Mouse (Mus musculus): Measurements from ENCODE around the gene Sqor. TPM values are rescaled to one million over a fixed set of nuclear protein-coding genes. Genes with fewer than 3 reads are reported as not detected.

Sqor gene
- polyA plus RNA-seq, 1 experiment from 2014 or later: 27.0 TPM

- no peak overlapping the region for H3K9ac ChIP-seq (replicated peaks; ENCODE audit: low read length)
- no peaks in the 10 kb centered on the region for H3K27me3 ChIP-seq (ENCODE audit: insufficient read depth, low read length)
- ATAC-seq (ENCODE audit: low FRiP score, low TSS enrichment): no peak
- H3K27ac ChIP-seq (ENCODE audit: low read length): no peak overlapping the region
- WGBS: 24% methylated on average over 3 of the region's 3 CpGs
- no peaks in the 10 kb centered on the region for H3K4me1 ChIP-seq (ENCODE audit: insufficient read depth, low read length)
- no peaks in the 10 kb centered on the region for H3K9me3 ChIP-seq (ENCODE audit: low read length)
- H3K36me3 ChIP-seq (ENCODE audit: insufficient read depth, low read length): no peaks in the 10 kb centered on the region
- H3K4me3 ChIP-seq (ENCODE audit: low read length): no peak overlapping the region
- H3K4me2 ChIP-seq (replicated peaks; ENCODE audit: low read depth, low read length): no peak overlapping the region
These were observed 15.4 kb downstream of the Sqor start for GRCm38 (mm10) chr2:122780447-122780846.

DNA sequence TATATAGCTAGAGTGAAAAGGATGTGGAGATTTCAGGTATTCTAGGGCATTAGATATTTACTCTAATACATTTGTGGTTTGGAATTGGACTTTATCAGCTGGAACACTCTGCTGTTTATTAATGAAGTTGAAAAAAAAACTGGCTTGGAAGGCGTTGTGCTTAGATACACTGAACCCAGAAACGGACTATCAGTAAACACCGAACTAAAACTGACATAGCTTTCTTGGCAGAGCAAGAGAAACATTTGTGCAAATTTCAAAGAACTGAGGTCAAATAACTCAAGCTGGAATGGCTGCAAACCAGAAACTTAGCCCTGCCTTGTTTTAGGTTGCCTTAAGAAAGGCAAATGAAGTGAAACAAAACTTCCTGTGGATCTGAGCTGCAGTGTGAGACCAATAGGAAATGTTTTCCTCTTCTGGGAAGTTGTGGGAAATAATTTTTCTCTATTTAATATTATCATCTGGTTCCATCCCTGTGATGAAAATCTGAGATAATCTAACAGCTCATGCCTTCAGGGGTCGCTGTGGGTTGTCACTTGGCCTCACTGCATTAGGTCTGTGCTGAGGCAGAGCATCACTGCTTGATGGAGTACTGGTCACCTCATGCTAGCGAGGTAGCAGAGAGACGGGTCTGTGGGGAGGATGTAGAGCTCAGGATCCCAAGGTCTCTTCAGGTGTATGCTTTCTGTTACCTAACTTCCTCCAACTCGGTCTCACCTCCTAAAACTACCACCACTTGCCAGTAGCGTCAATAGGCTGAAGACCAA lies 16.7 kb downstream of the Sqor start:
- 72% methylated on average over 8 of the region's 8 CpGs for WGBS
- ATAC-seq (ENCODE audit: low FRiP score, low TSS enrichment): no peak
- no peaks in the 10 kb centered on the region for H3K4me1 ChIP-seq (ENCODE audit: insufficient read depth, low read length)

GRCm38 (mm10) chr2:122783730-122784129 lies 18.7 kb downstream of the Sqor start:
- H3K4me1 ChIP-seq (ENCODE audit: insufficient read depth, low read length): no peaks in the 10 kb centered on the region
- H3K27ac ChIP-seq (ENCODE audit: low read length): no peak overlapping the region
- 69% methylated on average over 2 of the region's 2 CpGs for WGBS
- no peaks in the 10 kb centered on the region for H3K36me3 ChIP-seq (ENCODE audit: insufficient read depth, low read length)
- ATAC-seq (ENCODE audit: low FRiP score, low TSS enrichment): no peak
- H3K4me3 ChIP-seq (ENCODE audit: low read length): no peak overlapping the region
- no peak overlapping the region for H3K9ac ChIP-seq (replicated peaks; ENCODE audit: low read length)
- no peak overlapping the region for H3K4me2 ChIP-seq (replicated peaks; ENCODE audit: low read depth, low read length)
- no peaks in the 10 kb centered on the region for H3K27me3 ChIP-seq (ENCODE audit: insufficient read depth, low read length)
- no peaks in the 10 kb centered on the region for H3K9me3 ChIP-seq (ENCODE audit: low read length)

More for the DNA sequence above, 16.7 kb downstream of the Sqor start:
- H3K4me2 ChIP-seq (replicated peaks; ENCODE audit: low read depth, low read length): no peak overlapping the region
- no peaks in the 10 kb centered on the region for H3K27me3 ChIP-seq (ENCODE audit: insufficient read depth, low read length)
- H3K4me3 ChIP-seq (ENCODE audit: low read length): no peak overlapping the region
- H3K9me3 ChIP-seq (ENCODE audit: low read length): no peaks in the 10 kb centered on the region
- H3K36me3 ChIP-seq (ENCODE audit: insufficient read depth, low read length): no peaks in the 10 kb centered on the region
- H3K27ac ChIP-seq (ENCODE audit: low read length): no peak overlapping the region
- H3K9ac ChIP-seq (replicated peaks; ENCODE audit: low read length): no peak overlapping the region

- no peak for ATAC-seq (ENCODE audit: low FRiP score, low TSS enrichment)
- H3K27ac ChIP-seq (ENCODE audit: low read length): no peak overlapping the region
- 90% methylated on average over 3 of the region's 3 CpGs for WGBS
- no peak overlapping the region for H3K4me2 ChIP-seq (replicated peaks; ENCODE audit: low read depth, low read length)
- no peak overlapping the region for H3K9ac ChIP-seq (replicated peaks; ENCODE audit: low read length)
- H3K4me1 ChIP-seq (ENCODE audit: insufficient read depth, low read length): no peaks in the 10 kb centered on the region
- no peak overlapping the region for H3K4me3 ChIP-seq (ENCODE audit: low read length)
- no peaks in the 10 kb centered on the region for H3K27me3 ChIP-seq (ENCODE audit: insufficient read depth, low read length)
- no peaks in the 10 kb centered on the region for H3K9me3 ChIP-seq (ENCODE audit: low read length)
- H3K36me3 ChIP-seq (ENCODE audit: insufficient read depth, low read length): no peaks in the 10 kb centered on the region
These were observed 19.7 kb downstream of the Sqor start for GRCm38 (mm10) chr2:122784701-122785100.

- H3K4me3 ChIP-seq (ENCODE audit: low read length): no peak overlapping the region
- H3K4me2 ChIP-seq (replicated peaks; ENCODE audit: low read depth, low read length): no peak overlapping the region
- no peak overlapping the region for H3K9ac ChIP-seq (replicated peaks; ENCODE audit: low read length)
- 85% methylated on average over 2 of the region's 2 CpGs for WGBS
- H3K36me3 ChIP-seq (ENCODE audit: insufficient read depth, low read length): no peaks in the 10 kb centered on the region
- H3K9me3 ChIP-seq (ENCODE audit: low read length): no peaks in the 10 kb centered on the region
- no peaks in the 10 kb centered on the region for H3K4me1 ChIP-seq (ENCODE audit: insufficient read depth, low read length)
- no peak for ATAC-seq (ENCODE audit: low FRiP score, low TSS enrichment)
- H3K27me3 ChIP-seq (ENCODE audit: insufficient read depth, low read length): no peaks in the 10 kb centered on the region
- no peak overlapping the region for H3K27ac ChIP-seq (ENCODE audit: low read length)
These were observed 21.1 kb downstream of the Sqor start for GRCm38 (mm10) chr2:122786167-122786566.

GRCm38 (mm10) chr2:122789311-122789710 lies 24.3 kb downstream of the Sqor start:
- Histone ChIP-seq H3K4me1 (ENCODE audit: insufficient read depth, low read length) (no peaks in the 10 kb centered on the region), H3K27me3 (ENCODE audit: insufficient read depth, low read length) (no peaks in the 10 kb centered on the region), H3K27ac (ENCODE audit: low read length) (no peak overlapping the region; the same call in 1 of the 2 replicates), H3K36me3 (ENCODE audit: insufficient read depth, low read length) (no peaks in the 10 kb centered on the region), H3K4me2 (replicated peaks; ENCODE audit: low read depth, low read length) (no peak overlapping the region), H3K9ac (replicated peaks; ENCODE audit: low read length) (no peak overlapping the region), H3K9me3 (ENCODE audit: low read length) (no peaks in the 10 kb centered on the region), H3K4me3 (ENCODE audit: low read length) (no peak overlapping the region)
- no peak; the same call in 1 of the 2 replicates for ATAC-seq (ENCODE audit: low FRiP score, low TSS enrichment)
- WGBS: 63% methylated on average over 7 of the region's 7 CpGs

DNA sequence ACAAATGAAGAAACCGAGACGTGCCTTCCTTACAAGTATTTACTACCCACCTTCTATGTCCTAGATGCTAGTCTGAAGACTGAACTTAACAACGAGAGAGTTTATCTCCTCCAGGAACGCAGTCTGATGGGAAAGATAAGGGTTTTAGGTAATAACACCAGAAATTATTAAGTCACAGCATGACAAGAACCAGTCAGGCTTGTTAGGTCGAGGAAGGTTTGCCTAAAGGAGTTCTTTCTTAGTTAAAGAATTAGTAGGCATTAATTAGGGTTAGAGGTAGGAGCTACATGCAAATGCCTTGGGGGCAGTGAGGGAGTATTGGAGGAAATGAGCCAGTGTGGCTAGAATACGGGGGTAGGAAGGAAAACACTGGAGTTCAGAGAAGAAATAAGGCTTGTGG lies 24.7 kb downstream of the Sqor start:
- Histone ChIP-seq H3K9me3 (ENCODE audit: low read length) (no peaks in the 10 kb centered on the region), H3K27me3 (ENCODE audit: insufficient read depth, low read length) (no peaks in the 10 kb centered on the region), H3K9ac (replicated peaks; ENCODE audit: low read length) (no peak overlapping the region), H3K4me2 (replicated peaks; ENCODE audit: low read depth, low read length) (no peak overlapping the region), H3K4me3 (ENCODE audit: low read length) (no peak overlapping the region), H3K36me3 (ENCODE audit: insufficient read depth, low read length) (no peaks in the 10 kb centered on the region), H3K4me1 (ENCODE audit: insufficient read depth, low read length) (no peaks in the 10 kb centered on the region), H3K27ac (ENCODE audit: low read length) (no peak overlapping the region; the same call in 1 of the 2 replicates)
- peak; percentile 31; the same call in 1 of the 2 replicates for ATAC-seq (ENCODE audit: low FRiP score, low TSS enrichment)
- WGBS: 59% methylated on average over 6 of the region's 6 CpGs

DNA sequence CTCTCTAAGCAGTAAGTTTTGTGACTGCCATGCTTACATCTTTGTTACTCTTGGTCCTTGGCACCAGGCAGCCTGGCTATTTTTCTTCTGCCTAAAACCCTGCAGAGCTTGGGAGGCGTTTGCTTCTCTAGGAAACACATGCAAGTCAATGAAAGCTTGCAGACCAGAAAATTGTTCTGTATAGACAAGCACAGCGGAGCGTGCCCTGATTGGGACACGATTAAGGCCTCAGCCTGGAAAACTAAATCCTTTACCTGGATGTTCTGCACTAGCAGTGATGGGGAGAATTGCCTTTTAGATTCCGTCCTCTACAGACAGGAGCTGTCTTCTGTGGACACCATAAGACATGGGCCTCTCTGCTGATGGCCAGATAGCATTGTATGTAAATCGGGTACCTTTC lies 39.4 kb downstream of the Sqor start:
- no peak overlapping the region for H3K4me3 ChIP-seq (ENCODE audit: low read length)
- H3K27me3 ChIP-seq (ENCODE audit: insufficient read depth, low read length): no peaks in the 10 kb centered on the region
- H3K27ac ChIP-seq (ENCODE audit: low read length): no peak overlapping the region
- no peaks in the 10 kb centered on the region for H3K9me3 ChIP-seq (ENCODE audit: low read length)
- no peaks in the 10 kb centered on the region for H3K4me1 ChIP-seq (ENCODE audit: insufficient read depth, low read length)
- H3K9ac ChIP-seq (replicated peaks; ENCODE audit: low read length): no peak overlapping the region
- WGBS: 71% methylated on average over 6 of the region's 6 CpGs
- H3K4me2 ChIP-seq (replicated peaks; ENCODE audit: low read depth, low read length): no peak overlapping the region
- no peaks in the 10 kb centered on the region for H3K36me3 ChIP-seq (ENCODE audit: insufficient read depth, low read length)
- ATAC-seq (ENCODE audit: low FRiP score, low TSS enrichment): peak; percentile 69; the same call in 1 of the 2 replicates

DNA sequence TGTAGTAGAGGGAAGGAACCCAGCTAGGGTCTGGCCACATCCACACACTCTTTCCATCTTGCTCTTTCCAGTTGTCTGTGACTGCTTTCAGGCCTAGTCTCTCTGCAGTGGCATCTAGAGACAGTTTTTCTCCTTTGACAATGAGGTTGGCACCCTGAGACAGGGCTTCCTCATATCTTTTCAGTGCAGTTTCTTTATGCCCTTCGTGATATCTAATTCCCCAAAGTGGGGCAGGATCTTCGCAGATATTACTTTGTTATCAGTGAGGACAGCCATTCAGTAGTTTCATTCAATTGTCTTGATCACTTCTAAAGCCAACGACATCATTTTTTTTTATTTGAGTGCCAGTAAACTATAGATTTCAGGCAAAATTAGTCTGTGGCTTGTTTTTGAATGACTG lies 41.0 kb downstream of the Sqor start:
- 93% methylated on average over 3 of the region's 3 CpGs for WGBS
- Histone ChIP-seq H3K27me3 (ENCODE audit: insufficient read depth, low read length) (no peaks in the 10 kb centered on the region), H3K9ac (replicated peaks; ENCODE audit: low read length) (no peak overlapping the region), H3K36me3 (ENCODE audit: insufficient read depth, low read length) (no peaks in the 10 kb centered on the region), H3K9me3 (ENCODE audit: low read length) (no peaks in the 10 kb centered on the region), H3K4me1 (ENCODE audit: insufficient read depth, low read length) (no peaks in the 10 kb centered on the region), H3K27ac (ENCODE audit: low read length) (no peak overlapping the region), H3K4me3 (ENCODE audit: low read length) (no peak overlapping the region), H3K4me2 (replicated peaks; ENCODE audit: low read depth, low read length) (no peak overlapping the region)
- no peak for ATAC-seq (ENCODE audit: low FRiP score, low TSS enrichment)

DNA sequence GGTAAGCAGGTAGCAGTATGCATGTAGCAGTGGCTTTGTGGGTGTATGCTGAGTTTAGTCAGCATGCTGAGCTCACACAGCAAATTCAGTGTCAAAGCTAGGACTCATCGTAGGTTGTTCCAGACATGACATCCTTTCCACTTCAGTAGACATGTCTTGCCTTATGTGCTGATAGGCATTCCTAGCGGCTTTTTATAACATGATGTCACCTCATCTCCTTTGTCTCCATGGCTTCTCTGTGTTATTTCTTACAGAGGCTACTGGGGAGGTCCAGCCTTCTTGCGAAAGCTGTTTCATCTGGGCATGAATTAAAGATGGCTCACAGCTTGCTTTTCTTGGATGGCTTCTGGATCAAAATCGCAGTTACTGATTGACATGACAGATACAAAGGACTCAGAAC lies 44.0 kb downstream of the Sqor start:
- Histone ChIP-seq H3K9ac (replicated peaks; ENCODE audit: low read length) (no peak overlapping the region), H3K9me3 (ENCODE audit: low read length) (no peaks in the 10 kb centered on the region), H3K27ac (ENCODE audit: low read length) (no peak overlapping the region), H3K36me3 (ENCODE audit: insufficient read depth, low read length) (no peaks in the 10 kb centered on the region), H3K4me3 (ENCODE audit: low read length) (no peak overlapping the region), H3K27me3 (ENCODE audit: insufficient read depth, low read length) (no peaks in the 10 kb centered on the region), H3K4me1 (ENCODE audit: insufficient read depth, low read length) (no peaks in the 10 kb centered on the region), H3K4me2 (replicated peaks; ENCODE audit: low read depth, low read length) (no peak overlapping the region)
- ATAC-seq (ENCODE audit: low FRiP score, low TSS enrichment): no peak
- WGBS: 88% methylated on average over 4 of the region's 4 CpGs

Measured in kidney, embryonic 16.5 days (tissue).